Mouse (Mus musculus): ENCODE data around the gene Cacna1c. TPM values are rescaled to one million over a fixed set of nuclear protein-coding genes. Genes with fewer than 3 reads are reported as not detected.

The Cacna1c gene
- polyA plus RNA-seq, 1 experiment, result not detected

DNA sequence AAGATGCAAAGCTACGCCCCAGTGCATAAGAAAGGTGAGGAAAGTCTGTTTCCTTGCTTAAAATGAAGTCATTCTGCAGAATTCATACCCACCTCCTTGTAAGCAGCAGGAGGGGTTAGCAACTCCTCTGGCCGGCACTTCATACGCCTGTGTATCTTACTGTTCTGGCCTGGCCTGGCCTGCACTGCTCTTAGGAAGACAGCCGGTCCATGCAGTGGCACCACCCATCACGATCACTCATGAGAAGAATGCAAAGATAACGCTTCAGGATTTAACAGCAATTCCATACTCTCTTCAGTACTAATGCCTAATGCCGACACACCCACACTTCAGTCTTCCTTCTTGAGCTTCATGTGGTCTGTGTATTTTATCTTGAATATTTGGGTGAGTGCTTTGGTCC, 8.1 kb upstream of the Cacna1c start:
- H3K4me3 ChIP-seq, result no peak overlapping the region
- H3K4me2 ChIP-seq (ENCODE audit: low read depth), result no peak overlapping the region
- no peak for TF ChIP-seq SRF (IDR thresholded peaks at IDR 0.05; ENCODE audit: control insufficient read depth, insufficient read length, low read depth)
- no peak for TF ChIP-seq TCF12 (IDR thresholded peaks at IDR 0.05; ENCODE audit: insufficient read depth, poor library complexity, severe bottlenecking)
- no peak for TF ChIP-seq POLR2A (IDR thresholded peaks at IDR 0.05; ENCODE audit: insufficient read length, low read depth)

DNA sequence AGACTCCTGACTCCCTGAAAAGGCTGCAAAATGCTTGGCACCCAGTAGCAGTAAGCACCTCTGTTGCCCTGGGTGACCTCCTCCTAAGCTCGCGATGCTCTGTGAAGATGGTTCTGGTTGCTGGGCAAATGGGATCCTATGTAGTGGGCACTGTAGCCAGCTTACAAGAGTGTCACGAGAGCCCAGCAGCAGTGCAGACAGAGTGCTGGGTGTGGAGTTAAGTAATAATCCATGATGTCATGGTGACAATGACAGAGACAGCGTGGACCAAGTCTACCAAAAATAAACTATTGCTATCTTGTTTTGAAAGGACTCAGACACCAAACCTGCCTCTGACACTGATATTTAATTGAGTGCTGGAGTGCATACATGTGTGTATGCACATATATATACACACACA, 5.4 kb upstream of the Cacna1c start:
- Histone ChIP-seq H3K36me3 (ENCODE audit: control insufficient read depth, insufficient read depth) (no peaks in the 10 kb centered on the region), H3K4me3 (no peak overlapping the region), H3ac (ENCODE audit: control insufficient read depth, insufficient read length) (no peak overlapping the region), H3K27me3 (ENCODE audit: control insufficient read depth, insufficient read depth, insufficient read length) (no peaks in the 10 kb centered on the region), H3K4me2 (ENCODE audit: low read depth) (no peak overlapping the region), H3K79me2 (ENCODE audit: control insufficient read depth, insufficient read depth) (no peaks in the 10 kb centered on the region)
- TF ChIP-seq USF1 (IDR thresholded peaks at IDR 0.05; ENCODE audit: low read depth), result no peak
- TF ChIP-seq TCF12 (IDR thresholded peaks at IDR 0.05; ENCODE audit: insufficient read depth, poor library complexity, severe bottlenecking), result no peak
- TF ChIP-seq MYOG (IDR thresholded peaks at IDR 0.05; ENCODE audit: control insufficient read depth in 1 of 3, insufficient read depth in 1 of 3, insufficient read length in 2 of 3, low read depth in 2 of 3), result no peak
- no peak for TF ChIP-seq E2F4 (IDR thresholded peaks at IDR 0.05; ENCODE audit: insufficient read depth)

More for the DNA sequence above, 8.1 kb upstream of the Cacna1c start:
- Histone ChIP-seq H3K36me3 (ENCODE audit: control insufficient read depth, insufficient read depth) (no peaks in the 10 kb centered on the region), H3K79me2 (ENCODE audit: control insufficient read depth, insufficient read depth) (no peaks in the 10 kb centered on the region), H3K27me3 (ENCODE audit: control insufficient read depth, insufficient read depth, insufficient read length) (no peaks in the 10 kb centered on the region), H3ac (ENCODE audit: control insufficient read depth, insufficient read length) (no peak overlapping the region)

DNA sequence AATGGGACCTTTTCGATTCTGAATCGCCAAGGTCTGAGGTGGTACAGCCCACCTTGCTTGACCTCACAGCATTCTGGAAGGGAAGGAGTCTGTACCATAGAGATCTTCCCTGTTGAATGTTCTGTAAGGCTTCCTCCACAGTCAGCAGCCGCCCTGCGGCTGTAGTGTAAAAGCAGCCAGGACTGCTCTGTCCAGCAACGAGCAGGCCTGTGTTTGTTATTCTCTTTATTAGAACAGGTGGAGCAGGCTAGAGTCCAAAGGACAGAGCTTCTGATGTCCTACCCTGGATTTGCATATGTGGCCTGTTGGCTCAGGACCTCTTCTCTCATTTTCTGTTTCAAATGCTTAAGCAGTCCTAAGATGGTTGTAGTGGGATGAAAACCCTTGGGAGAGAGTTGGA, 4.1 kb upstream of the Cacna1c start:
- H3K4me3 ChIP-seq, result no peak overlapping the region
- no peaks in the 10 kb centered on the region for H3K79me2 ChIP-seq (ENCODE audit: control insufficient read depth, insufficient read depth)
- H3K36me3 ChIP-seq (ENCODE audit: control insufficient read depth, insufficient read depth), result no peaks in the 10 kb centered on the region
- no peak overlapping the region for H3K4me2 ChIP-seq (ENCODE audit: low read depth)
- H3ac ChIP-seq (ENCODE audit: control insufficient read depth, insufficient read length), result no peak overlapping the region
- TF ChIP-seq MAX (IDR thresholded peaks at IDR 0.05; ENCODE audit: low read depth) (no peak), POLR2A (IDR thresholded peaks at IDR 0.05; ENCODE audit: insufficient read length, low read depth) (no peak), TCF12 (IDR thresholded peaks at IDR 0.05; ENCODE audit: insufficient read depth, poor library complexity, severe bottlenecking) (no peak), SRF (IDR thresholded peaks at IDR 0.05; ENCODE audit: control insufficient read depth, insufficient read length, low read depth) (no peak), USF1 (IDR thresholded peaks at IDR 0.05; ENCODE audit: low read depth) (no peak), POLR2AphosphoS2 (IDR thresholded peaks at IDR 0.05; ENCODE audit: insufficient read length, low read depth) (no peak), MYOD1 (IDR thresholded peaks at IDR 0.05; ENCODE audit: control insufficient read depth in 1 of 3, insufficient read length in 2 of 3, low read depth in 2 of 3) (no peak), TCF3 (IDR thresholded peaks at IDR 0.05; ENCODE audit: insufficient read length, low read depth) (no peak)
- no peaks in the 10 kb centered on the region for H3K27me3 ChIP-seq (ENCODE audit: control insufficient read depth, insufficient read depth, insufficient read length)

DNA sequence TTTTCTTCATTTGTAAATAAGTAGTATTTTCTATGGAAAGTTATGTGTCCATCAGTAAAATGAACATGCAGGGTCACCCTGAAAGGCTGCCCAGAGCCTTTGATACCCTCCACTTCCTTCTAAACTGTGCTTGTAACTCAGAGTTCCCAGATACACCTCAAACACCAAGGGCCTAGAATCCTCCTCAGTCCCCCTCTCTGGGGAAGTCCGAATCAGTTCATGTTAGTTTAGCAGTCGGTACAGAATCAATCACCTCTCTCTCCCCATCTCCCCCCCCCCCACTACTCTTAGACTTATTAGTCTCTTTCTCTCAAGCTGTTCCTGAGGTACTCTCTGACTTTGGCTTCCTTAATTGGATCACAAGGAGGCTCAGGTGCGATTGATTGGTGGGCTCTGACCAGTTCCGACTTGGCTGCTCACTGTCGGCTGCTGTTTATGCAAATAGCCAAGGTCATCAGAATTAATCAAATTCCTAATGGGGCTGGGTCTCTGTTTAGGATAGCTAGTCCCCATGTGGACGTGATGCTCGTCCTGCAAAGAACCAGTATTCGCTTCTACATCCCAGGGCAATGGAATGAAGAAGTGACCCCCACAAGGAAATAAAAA, 3.2 kb upstream of the Cacna1c start:
- Histone ChIP-seq H3K79me2 (ENCODE audit: control insufficient read depth, insufficient read depth) (no peaks in the 10 kb centered on the region), H3ac (ENCODE audit: control insufficient read depth, insufficient read length) (no peak overlapping the region), H3K27me3 (ENCODE audit: control insufficient read depth, insufficient read depth, insufficient read length) (no peaks in the 10 kb centered on the region), H3K4me3 (no peak overlapping the region), H3K36me3 (ENCODE audit: control insufficient read depth, insufficient read depth) (no peaks in the 10 kb centered on the region), H3K4me2 (ENCODE audit: low read depth) (no peak overlapping the region)
- TF ChIP-seq MYOG (IDR thresholded peaks at IDR 0.05; ENCODE audit: control insufficient read depth in 1 of 3, insufficient read depth in 1 of 3, insufficient read length in 2 of 3, low read depth in 2 of 3), result no peak
- no peak for TF ChIP-seq POLR2A (IDR thresholded peaks at IDR 0.05; ENCODE audit: insufficient read length, low read depth)
- TF ChIP-seq REST (IDR thresholded peaks at IDR 0.05; ENCODE audit: insufficient read depth, insufficient read length), result no peak
- no peak for TF ChIP-seq MAX (IDR thresholded peaks at IDR 0.05; ENCODE audit: low read depth)
- TF ChIP-seq USF1 (IDR thresholded peaks at IDR 0.05; ENCODE audit: low read depth), result no peak
- no peak for TF ChIP-seq SRF (IDR thresholded peaks at IDR 0.05; ENCODE audit: control insufficient read depth, insufficient read length, low read depth)
- no peak for TF ChIP-seq TCF12 (IDR thresholded peaks at IDR 0.05; ENCODE audit: insufficient read depth, poor library complexity, severe bottlenecking)
- TF ChIP-seq TCF3 (IDR thresholded peaks at IDR 0.05; ENCODE audit: insufficient read length, low read depth), result no peak
- no peak for TF ChIP-seq MYOD1 (IDR thresholded peaks at IDR 0.05; ENCODE audit: control insufficient read depth in 1 of 3, insufficient read length in 2 of 3, low read depth in 2 of 3)
- no peak for TF ChIP-seq E2F4 (IDR thresholded peaks at IDR 0.05; ENCODE audit: insufficient read depth)
- no peak for TF ChIP-seq CEBPB (IDR thresholded peaks at IDR 0.05; ENCODE audit: insufficient read depth, poor library complexity, severe bottlenecking)
- no peak for TF ChIP-seq POLR2AphosphoS2 (IDR thresholded peaks at IDR 0.05; ENCODE audit: insufficient read length, low read depth)

DNA sequence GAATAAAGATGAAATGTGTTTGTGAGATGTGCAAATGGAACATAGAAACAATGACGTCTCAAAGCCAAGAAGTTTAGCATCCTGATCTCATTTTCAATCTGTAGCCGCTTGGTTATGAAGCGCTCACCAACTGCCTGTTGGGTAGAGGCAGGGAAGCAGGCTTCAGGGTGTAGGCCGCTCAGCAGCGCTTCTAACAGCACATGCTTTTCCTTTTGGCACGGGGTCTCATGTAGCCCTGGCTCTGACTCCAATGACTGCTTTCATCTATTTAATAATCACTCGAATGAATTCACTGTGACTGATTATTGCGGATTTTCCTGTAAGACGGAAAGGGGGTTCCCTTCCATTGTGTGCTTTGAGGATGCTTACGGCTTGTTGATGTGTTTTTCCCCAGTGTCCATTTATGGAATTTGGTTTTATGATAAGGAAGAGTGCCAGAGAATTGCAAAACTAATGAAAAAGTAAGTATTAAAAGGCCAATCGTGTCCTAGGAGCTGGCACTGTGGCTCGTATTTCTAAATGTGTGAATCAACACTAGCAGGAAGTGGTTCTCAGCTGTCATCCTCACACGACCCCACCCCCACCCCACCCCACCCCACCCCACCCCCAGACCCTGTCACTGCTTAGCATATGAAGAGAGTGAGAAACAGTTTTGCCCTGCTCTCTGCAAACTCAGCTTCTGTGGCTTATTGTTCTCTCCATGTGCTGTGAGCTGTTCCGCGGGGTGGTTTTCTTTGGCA, 2.5 kb upstream of the Cacna1c start:
- no peaks in the 10 kb centered on the region for H3K79me2 ChIP-seq (ENCODE audit: control insufficient read depth, insufficient read depth)
- no peaks in the 10 kb centered on the region for H3K36me3 ChIP-seq (ENCODE audit: control insufficient read depth, insufficient read depth)
- H3K4me2 ChIP-seq (ENCODE audit: low read depth), result no peak overlapping the region
- no peaks in the 10 kb centered on the region for H3K27me3 ChIP-seq (ENCODE audit: control insufficient read depth, insufficient read depth, insufficient read length)
- no peak for TF ChIP-seq MYOG (IDR thresholded peaks at IDR 0.05; ENCODE audit: control insufficient read depth in 1 of 3, insufficient read depth in 1 of 3, insufficient read length in 2 of 3, low read depth in 2 of 3)
- TF ChIP-seq POLR2AphosphoS2 (IDR thresholded peaks at IDR 0.05; ENCODE audit: insufficient read length, low read depth), result no peak
- TF ChIP-seq USF1 (IDR thresholded peaks at IDR 0.05; ENCODE audit: low read depth), result no peak
- TF ChIP-seq POLR2A (IDR thresholded peaks at IDR 0.05; ENCODE audit: insufficient read length, low read depth), result no peak
- H3ac ChIP-seq (ENCODE audit: control insufficient read depth, insufficient read length), result no peak overlapping the region
- no peak overlapping the region for H3K4me3 ChIP-seq

Data from myocyte (in vitro differentiated cells).